Mouse (Mus musculus): Measurements from ENCODE around the gene Yy1. TPM values are rescaled to one million over a fixed set of nuclear protein-coding genes. Genes with fewer than 3 reads are reported as not detected.

The Yy1 gene
- polyA plus RNA-seq, 1 experiment from 2014 or later, result 16.0 TPM

GRCm38 (mm10) chr12:108810309-108810708 lies 17.5 kb downstream of the Yy1 start:
- H3K27me3 ChIP-seq (replicated peaks), result no peaks in the 10 kb centered on the region
- H3K27ac ChIP-seq (ENCODE audit: poor library complexity, severe bottlenecking), result no peak overlapping the region
- H3K9me3 ChIP-seq (replicated peaks), result no peaks in the 10 kb centered on the region
- no peak for ATAC-seq (ENCODE audit: insufficient number of reproducible peaks, low FRiP score)
- peaks cover 41% of the 10 kb centered on the region for H3K4me1 ChIP-seq (replicated peaks)
- no peak overlapping the region for H3K4me3 ChIP-seq
- H3K9ac ChIP-seq, result no peak overlapping the region
- WGBS, result 69% methylated on average over 7 of the region's 7 CpGs
- H3K4me2 ChIP-seq, result no peak overlapping the region
- peaks cover 41% of the 10 kb centered on the region for H3K36me3 ChIP-seq

GRCm38 (mm10) chr12:108811133-108811532 lies 18.4 kb downstream of the Yy1 start:
- Histone ChIP-seq H3K4me1 (replicated peaks) (peaks cover 41% of the 10 kb centered on the region), H3K27me3 (replicated peaks) (no peaks in the 10 kb centered on the region), H3K36me3 (peaks cover 43% of the 10 kb centered on the region), H3K9me3 (replicated peaks) (no peaks in the 10 kb centered on the region), H3K27ac (ENCODE audit: poor library complexity, severe bottlenecking) (no peak overlapping the region), H3K4me3 (no peak overlapping the region), H3K4me2 (no peak overlapping the region), H3K9ac (no peak overlapping the region)
- ATAC-seq (ENCODE audit: insufficient number of reproducible peaks, low FRiP score), result no peak
- 62% methylated on average over 2 of the region's 2 CpGs for WGBS

GRCm38 (mm10) chr12:108812463-108812862 lies 19.7 kb downstream of the Yy1 start:
- no peaks in the 10 kb centered on the region for H3K27me3 ChIP-seq (replicated peaks)
- no peak for ATAC-seq (ENCODE audit: insufficient number of reproducible peaks, low FRiP score)
- H3K9me3 ChIP-seq (replicated peaks), result no peaks in the 10 kb centered on the region
- WGBS, result 81% methylated on average over 6 of the region's 6 CpGs
- H3K36me3 ChIP-seq, result peaks cover 42% of the 10 kb centered on the region
- no peak overlapping the region for H3K27ac ChIP-seq (ENCODE audit: poor library complexity, severe bottlenecking)
- peaks cover 41% of the 10 kb centered on the region for H3K4me1 ChIP-seq (replicated peaks)
- no peak overlapping the region for H3K9ac ChIP-seq
- H3K4me3 ChIP-seq, result no peak overlapping the region
- no peak overlapping the region for H3K4me2 ChIP-seq

- no peak overlapping the region for H3K9ac ChIP-seq
- H3K4me1 ChIP-seq (replicated peaks), result peaks cover 32% of the 10 kb centered on the region
- 93% methylated on average over 6 of the region's 6 CpGs for WGBS
- H3K27me3 ChIP-seq (replicated peaks), result no peaks in the 10 kb centered on the region
- peaks cover 51% of the 10 kb centered on the region for H3K36me3 ChIP-seq
- no peaks in the 10 kb centered on the region for H3K9me3 ChIP-seq (replicated peaks)
- H3K4me2 ChIP-seq, result no peak overlapping the region
- ATAC-seq (ENCODE audit: insufficient number of reproducible peaks, low FRiP score), result no peak
- no peak overlapping the region for H3K4me3 ChIP-seq
- no peak overlapping the region for H3K27ac ChIP-seq (ENCODE audit: poor library complexity, severe bottlenecking)
These were observed 21.7 kb downstream of the Yy1 start for GRCm38 (mm10) chr12:108814470-108814869.

- no peak overlapping the region for H3K27ac ChIP-seq (ENCODE audit: poor library complexity, severe bottlenecking)
These were observed 23.8 kb downstream of the Yy1 start for GRCm38 (mm10) chr12:108816569-108816968.

GRCm38 (mm10) chr12:108820461-108820860 lies 27.7 kb downstream of the Yy1 start:
- Histone ChIP-seq H3K4me3 (no peak overlapping the region), H3K27me3 (replicated peaks) (no peaks in the 10 kb centered on the region), H3K4me1 (replicated peaks) (peaks cover 19% of the 10 kb centered on the region; the same call in 1 of the 2 replicates), H3K4me2 (no peak overlapping the region), H3K36me3 (peaks cover 27% of the 10 kb centered on the region), H3K9me3 (replicated peaks) (no peaks in the 10 kb centered on the region), H3K9ac (no peak overlapping the region), H3K27ac (ENCODE audit: poor library complexity, severe bottlenecking) (no peak overlapping the region)
- no peak for ATAC-seq (ENCODE audit: insufficient number of reproducible peaks, low FRiP score)
- 61% methylated on average over 4 of the region's 4 CpGs for WGBS

More at GRCm38 (mm10) chr12:108816569-108816968, 23.8 kb downstream of the Yy1 start:
- Histone ChIP-seq H3K4me2 (no peak overlapping the region), H3K9ac (no peak overlapping the region), H3K27me3 (replicated peaks) (no peaks in the 10 kb centered on the region), H3K36me3 (peaks cover 46% of the 10 kb centered on the region), H3K9me3 (replicated peaks) (no peaks in the 10 kb centered on the region), H3K4me3 (no peak overlapping the region), H3K4me1 (replicated peaks) (peaks cover 30% of the 10 kb centered on the region)
- 75% methylated on average over 11 of the region's 11 CpGs for WGBS
- no peak for ATAC-seq (ENCODE audit: insufficient number of reproducible peaks, low FRiP score)

- Histone ChIP-seq H3K27me3 (replicated peaks) (no peaks in the 10 kb centered on the region), H3K4me3 (no peak overlapping the region), H3K36me3 (peaks cover 24% of the 10 kb centered on the region), H3K4me1 (replicated peaks) (peaks cover 19% of the 10 kb centered on the region; the same call in 1 of the 2 replicates), H3K9ac (no peak overlapping the region), H3K4me2 (no peak overlapping the region), H3K27ac (ENCODE audit: poor library complexity, severe bottlenecking) (no peak overlapping the region), H3K9me3 (replicated peaks) (no peaks in the 10 kb centered on the region)
- WGBS, result 71% methylated on average over 8 of the region's 8 CpGs
- ATAC-seq (ENCODE audit: insufficient number of reproducible peaks, low FRiP score), result no peak
These were observed 30.3 kb downstream of the Yy1 start for GRCm38 (mm10) chr12:108823036-108823435.

- no peak overlapping the region for H3K9ac ChIP-seq
- WGBS, result 90% methylated on average over 15 of the region's 15 CpGs
- no peak for ATAC-seq (ENCODE audit: insufficient number of reproducible peaks, low FRiP score)
- peaks cover 14% of the 10 kb centered on the region for H3K36me3 ChIP-seq
- H3K27ac ChIP-seq (ENCODE audit: poor library complexity, severe bottlenecking), result no peak overlapping the region
- no peaks in the 10 kb centered on the region for H3K9me3 ChIP-seq (replicated peaks)
- H3K4me2 ChIP-seq, result no peak overlapping the region
- no peak overlapping the region for H3K4me3 ChIP-seq
- peaks cover 16% of the 10 kb centered on the region; the same call in 1 of the 2 replicates for H3K4me1 ChIP-seq (replicated peaks)
- no peaks in the 10 kb centered on the region for H3K27me3 ChIP-seq (replicated peaks)
These were observed 31.6 kb downstream of the Yy1 start for GRCm38 (mm10) chr12:108824225-108824874.

GRCm38 (mm10) chr12:108825561-108826224 lies 32.9 kb downstream of the Yy1 start:
- no peak overlapping the region for H3K9ac ChIP-seq
- WGBS, result 92% methylated on average over 13 of the region's 13 CpGs
- H3K4me3 ChIP-seq, result no peak overlapping the region
- no peaks in the 10 kb centered on the region for H3K27me3 ChIP-seq (replicated peaks)
- H3K9me3 ChIP-seq (replicated peaks), result no peaks in the 10 kb centered on the region
- no peak for ATAC-seq (ENCODE audit: insufficient number of reproducible peaks, low FRiP score)
- no peak overlapping the region for H3K4me2 ChIP-seq
- H3K27ac ChIP-seq (ENCODE audit: poor library complexity, severe bottlenecking), result no peak overlapping the region
- peaks cover 3% of the 10 kb centered on the region; the same call in 1 of the 2 replicates for H3K4me1 ChIP-seq (replicated peaks)
- H3K36me3 ChIP-seq, result peaks cover 14% of the 10 kb centered on the region

GRCm38 (mm10) chr12:108826282-108826957 lies 33.6 kb downstream of the Yy1 start:
- Histone ChIP-seq H3K27me3 (replicated peaks) (no peaks in the 10 kb centered on the region), H3K4me1 (replicated peaks) (no peaks in the 10 kb centered on the region), H3K4me2 (no peak overlapping the region), H3K4me3 (no peak overlapping the region), H3K27ac (ENCODE audit: poor library complexity, severe bottlenecking) (no peak overlapping the region), H3K36me3 (peaks cover 14% of the 10 kb centered on the region), H3K9ac (no peak overlapping the region), H3K9me3 (replicated peaks) (no peaks in the 10 kb centered on the region)
- WGBS, result 91% methylated on average over 19 of the region's 19 CpGs
- ATAC-seq (ENCODE audit: insufficient number of reproducible peaks, low FRiP score), result no peak

GRCm38 (mm10) chr12:108826958-108827535 lies 34.3 kb downstream of the Yy1 start:
- Histone ChIP-seq H3K36me3 (peaks cover 14% of the 10 kb centered on the region), H3K9ac (no peak overlapping the region), H3K9me3 (replicated peaks) (no peaks in the 10 kb centered on the region), H3K27me3 (replicated peaks) (no peaks in the 10 kb centered on the region), H3K4me1 (replicated peaks) (no peaks in the 10 kb centered on the region), H3K4me3 (no peak overlapping the region), H3K27ac (ENCODE audit: poor library complexity, severe bottlenecking) (no peak overlapping the region), H3K4me2 (no peak overlapping the region)
- WGBS, result 92% methylated on average over 28 of the region's 28 CpGs
- no peak for ATAC-seq (ENCODE audit: insufficient number of reproducible peaks, low FRiP score)

Data from heart, embryonic 12.5 days (tissue).